Mouse (Mus musculus) MEL (cell line): ENCODE measurements around the gene 6030445D17Rik. TPM values are rescaled to one million over a fixed set of nuclear protein-coding genes. Genes with fewer than 3 reads are reported as not detected.

Experiments used
- DNase-seq: peaks from one replicate; pipeline ENCODE4 v3.0.0; 2011; ENCODE audit warnings: low read depth, low spot score
- H3K27ac ChIP-seq: 2 replicates; pipeline ENCODE4 v1.5.1; 2012; ENCODE audit warnings: low read depth, mild to moderate bottlenecking, control low read depth, low read length, moderate library complexity; ENCODE audit not compliant: control insufficient read depth
- H3K27me3 ChIP-seq, 2 experiments: fragments of 150-350 bp in 1 of 2; sonication (generic) in 1 of 2; 2 replicates each; pipeline ENCODE4 v1.6.1; 2012; ENCODE audit warnings: low read length in 2 of 2, mild to moderate bottlenecking in 2 of 2, improper control_type of control experiment in 1 of 2, moderate library complexity in 1 of 2; ENCODE audit not compliant: insufficient read depth in 2 of 2, control insufficient read depth in 1 of 2
- H3K36me3 ChIP-seq, 2 experiments: 2 replicates each; pipeline ENCODE4 v1.6.1; 2012 to 2014; ENCODE audit warnings: low read length in 2 of 2, improper control_type of control experiment in 1 of 2, inconsistent platforms in 1 of 2, mild to moderate bottlenecking in 1 of 2; ENCODE audit not compliant: insufficient read depth in 2 of 2, control insufficient read depth in 1 of 2
- H3K4me1 ChIP-seq, 2 experiments: fragments of 150-350 bp in 1 of 2; sonication (generic) in 1 of 2; 2 replicates each; pipeline ENCODE4 v1.6.1; 2012; ENCODE audit warnings: low read length in 2 of 2, improper control_type of control experiment in 1 of 2, mild to moderate bottlenecking in 1 of 2; ENCODE audit not compliant: insufficient read depth in 2 of 2, control insufficient read depth in 1 of 2
- H3K4me3 ChIP-seq, 2 experiments: fragments of 150-350 bp in 1 of 2; sonication (generic) in 1 of 2; 2 replicates each; pipeline ENCODE4 v1.5.1; 2012; ENCODE audit warnings: low read depth in 2 of 2, low read length in 2 of 2, mild to moderate bottlenecking in 2 of 2, moderate library complexity in 2 of 2, control low read depth in 1 of 2, improper control_type of control experiment in 1 of 2; ENCODE audit not compliant: control insufficient read depth in 1 of 2, insufficient read depth in 1 of 2
- H3K79me2 ChIP-seq: 2 replicates; pipeline ENCODE4 v1.6.1; 2012; ENCODE audit warnings: mild to moderate bottlenecking, low read length, moderate library complexity; ENCODE audit not compliant: control insufficient read depth, poor library complexity, insufficient read depth
- H3K9ac ChIP-seq: 2 replicates; pipeline ENCODE4 v1.6.1; 2012; ENCODE audit warnings: low read depth, mild to moderate bottlenecking, control low read depth, low read length, moderate library complexity; ENCODE audit not compliant: control insufficient read depth, poor library complexity, severe bottlenecking
- H3K9me3 ChIP-seq: fragments of 150-350 bp; sonication (generic); replicated peaks from 2 replicates; pipeline ENCODE4 v1.6.1; 2012; ENCODE audit warnings: mild to moderate bottlenecking, low read length, improper control_type of control experiment, moderate library complexity; ENCODE audit not compliant: insufficient read depth
- BHLHE40 ChIP-seq: IDR thresholded peaks from 2 replicates; pipeline ENCODE4 v1.6.1; 2012; ENCODE audit warnings: low read depth, mild to moderate bottlenecking, inconsistent platforms, low read length, improper control_type of control experiment, borderline replicate concordance
- CHD1 ChIP-seq: IDR thresholded peaks from 2 replicates; pipeline ENCODE4 v1.6.1; 2012; ENCODE audit warnings: low read depth, mild to moderate bottlenecking, inconsistent platforms, low read length, improper control_type of control experiment
- CHD2 ChIP-seq: IDR thresholded peaks from 2 replicates; pipeline ENCODE4 v1.6.1; 2011; ENCODE audit warnings: low read length, improper control_type of control experiment
- CTCF ChIP-seq, 3 experiments: IDR thresholded peaks in 2 of 3; conservative IDR thresholded peaks in 1 of 3; 2 replicates each; pipeline ENCODE4 v1.5.1; 2011 to 2012; ENCODE audit warnings: low read length in 3 of 3, low read depth in 2 of 3, mild to moderate bottlenecking in 2 of 3, improper control_type of control experiment in 1 of 3, inconsistent platforms in 1 of 3, mixed read lengths in 1 of 3, moderate library complexity in 1 of 3; ENCODE audit not compliant: control insufficient read depth in 1 of 3, insufficient read depth in 1 of 3, poor library complexity in 1 of 3, severe bottlenecking in 1 of 3
- E2F4 ChIP-seq: IDR thresholded peaks from 2 replicates; pipeline ENCODE4 v1.6.1; 2011; ENCODE audit warnings: low read depth, low read length, improper control_type of control experiment, borderline replicate concordance
- EP300 ChIP-seq, 2 experiments: IDR thresholded peaks; 2 replicates each; pipeline ENCODE4 v1.6.1; 2011; ENCODE audit warnings: improper control_type of control experiment in 2 of 2, low read length in 2 of 2, low read depth in 1 of 2, mild to moderate bottlenecking in 1 of 2
- ETS1 ChIP-seq: IDR thresholded peaks from 2 replicates; pipeline ENCODE4 v1.6.1; 2012; ENCODE audit warnings: low read depth, mild to moderate bottlenecking, inconsistent platforms, low read length, improper control_type of control experiment, moderate library complexity
- GABPA ChIP-seq: IDR thresholded peaks from 2 replicates; pipeline ENCODE4 v1.6.1; 2012; ENCODE audit warnings: low read depth, mild to moderate bottlenecking, inconsistent platforms, low read length, improper control_type of control experiment, moderate library complexity
- GATA1 ChIP-seq: IDR thresholded peaks from 2 replicates; pipeline ENCODE4 v1.6.1; 2011; ENCODE audit warnings: low read depth, low read length, improper control_type of control experiment
- HCFC1 ChIP-seq: IDR thresholded peaks from 2 replicates; pipeline ENCODE4 v1.6.1; 2012; ENCODE audit warnings: low read depth, mild to moderate bottlenecking, inconsistent platforms, low read length, improper control_type of control experiment, moderate library complexity
- KAT2A ChIP-seq: conservative IDR thresholded peaks from 2 replicates; pipeline ENCODE4 v1.6.1; 2012; ENCODE audit warnings: low read depth, low read length, improper control_type of control experiment, inconsistent platforms
- MAFK ChIP-seq: IDR thresholded peaks from 2 replicates; pipeline ENCODE4 v1.6.1; 2011; ENCODE audit warnings: low read depth, mild to moderate bottlenecking, low read length, improper control_type of control experiment, borderline replicate concordance
- MAX ChIP-seq: IDR thresholded peaks from 2 replicates; pipeline ENCODE4 v1.6.1; 2011; ENCODE audit warnings: low read length, improper control_type of control experiment
- MAZ ChIP-seq: IDR thresholded peaks from 2 replicates; pipeline ENCODE4 v1.6.1; 2012; ENCODE audit warnings: low read depth, mild to moderate bottlenecking, inconsistent platforms, low read length, improper control_type of control experiment
- MXI1 ChIP-seq: IDR thresholded peaks from 2 replicates; pipeline ENCODE4 v1.6.1; 2011; ENCODE audit warnings: mild to moderate bottlenecking, low read depth, low read length, improper control_type of control experiment
- MYC ChIP-seq: IDR thresholded peaks from 2 replicates; pipeline ENCODE4 v1.6.1; 2011; ENCODE audit warnings: low read depth, mild to moderate bottlenecking, low read length, improper control_type of control experiment, moderate library complexity
- NELFE ChIP-seq: IDR thresholded peaks from 2 replicates; pipeline ENCODE4 v1.6.1; 2011; ENCODE audit warnings: low read depth, low read length, improper control_type of control experiment
- NRF1 ChIP-seq: IDR thresholded peaks from 2 replicates; pipeline ENCODE4 v1.6.1; 2014; ENCODE audit warnings: low read depth, mild to moderate bottlenecking, inconsistent platforms, low read length, improper control_type of control experiment, moderate library complexity; ENCODE audit not compliant: poor library complexity, insufficient read depth, severe bottlenecking
- POLR2AphosphoS2 ChIP-seq: IDR thresholded peaks from 2 replicates; pipeline ENCODE4 v1.6.1; 2011; ENCODE audit warnings: low read length, improper control_type of control experiment
- RCOR1 ChIP-seq: IDR thresholded peaks from 2 replicates; pipeline ENCODE4 v1.6.1; 2012; ENCODE audit warnings: low read depth, mild to moderate bottlenecking, inconsistent platforms, low read length, improper control_type of control experiment
- SIN3A ChIP-seq: IDR thresholded peaks from 2 replicates; pipeline ENCODE4 v1.6.1; 2012; ENCODE audit warnings: low read length, improper control_type of control experiment, inconsistent platforms
- TBP ChIP-seq: IDR thresholded peaks from 2 replicates; pipeline ENCODE4 v1.8.0; 2011; ENCODE audit warnings: low read depth, low read length, improper control_type of control experiment
- USF1 ChIP-seq: IDR thresholded peaks from 2 replicates; pipeline ENCODE4 v1.6.1; 2014; ENCODE audit warnings: low read depth, mild to moderate bottlenecking, inconsistent platforms, low read length, improper control_type of control experiment, moderate library complexity
- USF2 ChIP-seq, 2 experiments: IDR thresholded peaks; 2 replicates each; pipeline ENCODE4 v1.6.1; 2011 to 2012; ENCODE audit warnings: improper control_type of control experiment in 2 of 2, low read length in 2 of 2, borderline replicate concordance in 1 of 2, inconsistent platforms in 1 of 2, low read depth in 1 of 2, mild to moderate bottlenecking in 1 of 2; ENCODE audit not compliant: insufficient read depth in 1 of 2
- ZC3H11A ChIP-seq: IDR thresholded peaks from 2 replicates; pipeline ENCODE4 v1.6.1; 2012; ENCODE audit warnings: low read depth, mild to moderate bottlenecking, inconsistent platforms, low read length, improper control_type of control experiment
- ZKSCAN1 ChIP-seq: IDR thresholded peaks from 2 replicates; pipeline ENCODE4 v1.6.1; 2012; ENCODE audit warnings: low read depth, mild to moderate bottlenecking, inconsistent platforms, low read length, improper control_type of control experiment, moderate library complexity
- ZNF384 ChIP-seq: IDR thresholded peaks from 2 replicates; pipeline ENCODE4 v1.6.1; 2012; ENCODE audit warnings: low read depth, mild to moderate bottlenecking, inconsistent platforms, low read length, improper control_type of control experiment
- polyA plus RNA-seq, 2 experiments: library from polyadenylated mRNA; stranded (reverse) in 1 of 2; unstranded in 1 of 2; fragments of >175 nt in 1 of 2; fragments of >200 nt in 1 of 2; gene quantifications; 2 replicates each; pipeline versions ENCODE4 v1.2.1 to v1.2.4; 2012; ENCODE audit warnings: low replicate concordance in 2 of 2, low read depth in 1 of 2; ENCODE audit not compliant: insufficient read length in 2 of 2, insufficient read depth in 1 of 2, missing spikeins in 1 of 2
- total RNA-seq: library from RNA; depleted of rRNA; stranded (reverse); fragments of 300-350 nt; gene quantifications from 2 replicates; pipeline ENCODE4 v1.2.3, GENCODE M21; 2012

Gene 6030445D17Rik
- total and polyA plus RNA-seq, 3 experiments = 0.46 to 0.77 TPM; not detected in 1

DNA sequence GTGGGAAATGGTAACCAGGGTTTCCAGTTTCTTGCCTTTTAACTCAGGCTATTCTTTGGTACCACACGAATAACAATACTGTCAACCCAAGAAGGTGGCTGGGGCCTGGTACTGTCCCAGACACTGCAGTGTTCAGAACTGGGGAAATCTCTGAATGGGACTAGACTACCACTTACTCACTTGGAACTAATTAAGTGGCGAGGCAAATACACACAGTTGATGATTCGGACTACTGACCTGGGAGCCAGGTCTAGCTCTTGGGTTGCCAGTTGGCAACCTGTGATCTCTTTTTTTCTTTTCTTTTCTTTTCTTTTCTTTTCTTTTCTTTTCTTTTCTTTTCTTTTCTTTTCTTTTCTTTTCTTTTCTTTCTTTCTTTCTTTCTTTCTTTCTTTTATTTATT is 9.8 kb upstream of the 6030445D17Rik start:
- no peak overlapping the region for H3K27ac ChIP-seq
- no peak for TF ChIP-seq ETS1
- TF ChIP-seq KAT2A = no peak
- no peak for TF ChIP-seq E2F4
- no peak for TF ChIP-seq CHD2
- TF ChIP-seq ZKSCAN1 = no peak
- TF ChIP-seq NRF1 = no peak
- no peak for TF ChIP-seq ZNF384
- TF ChIP-seq HCFC1 = no peak
- TF ChIP-seq MAZ = no peak
- no peak for TF ChIP-seq TBP
- TF ChIP-seq GABPA = no peak
- no peak for TF ChIP-seq USF2 (IDR thresholded peaks at IDR 0.05; ENCODE audit: borderline replicate concordance in 1 of 2, insufficient read depth in 1 of 2, low read depth in 1 of 2, low read length in 2 of 2)
- no peak for TF ChIP-seq MAFK
- TF ChIP-seq CTCF (IDR thresholded peaks at IDR 0.05 in 2 of 3, conservative IDR thresholded peaks at IDR 0.05 in 1 of 3; ENCODE audit: control insufficient read depth in 1 of 3, insufficient read depth in 1 of 3, low read depth in 2 of 3, low read length in 3 of 3, poor library complexity in 1 of 3, severe bottlenecking in 1 of 3) = no peak
- TF ChIP-seq, all 39 proteins: peak for 0
- no peak for DNase-seq
- Histone ChIP-seq H3K27me3 (no peaks in the 10 kb centered on the region), H3K4me1 (peaks cover 0 to 9% of the 10 kb centered on the region in 2 experiments; a peak in 2 of 4 replicates), H3K79me2 (no peaks in the 10 kb centered on the region), H3K4me3 (no peak overlapping the region), H3K9me3 (no peaks in the 10 kb centered on the region), H3K36me3 (peaks cover 0 to 3% of the 10 kb centered on the region in 2 experiments; a peak in 2 of 4 replicates), H3K9ac (no peak overlapping the region)

DNA sequence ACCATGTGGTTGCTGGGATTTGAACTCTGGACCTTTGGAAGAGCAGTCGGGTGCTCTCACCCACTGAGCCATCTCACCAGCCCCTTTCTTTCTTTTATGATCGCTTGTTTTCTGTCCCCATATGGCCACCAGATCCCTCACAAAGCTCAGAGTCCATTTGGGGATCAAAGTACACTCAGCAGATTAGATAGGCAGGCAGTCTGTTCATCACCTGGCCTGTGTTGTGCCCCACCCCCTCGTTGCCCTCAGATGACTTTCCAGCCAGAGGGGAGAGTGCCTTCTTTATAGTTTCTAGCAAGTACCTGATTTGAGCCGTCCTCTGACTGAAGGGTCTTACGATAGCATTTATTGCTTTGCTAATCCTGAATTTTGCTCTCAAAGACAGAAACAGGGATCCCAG is 9.3 kb upstream of the 6030445D17Rik start:
- H3K79me2 ChIP-seq = no peaks in the 10 kb centered on the region
- H3K9me3 ChIP-seq = no peaks in the 10 kb centered on the region
- TF ChIP-seq ZC3H11A = no peak
- TF ChIP-seq MAX = no peak
- TF ChIP-seq GATA1 = no peak
- TF ChIP-seq EP300 (IDR thresholded peaks at IDR 0.05; ENCODE audit: low read depth in 1 of 2, low read length in 2 of 2) = no peak
- no peak for TF ChIP-seq MAZ
- TF ChIP-seq SIN3A = no peak
- TF ChIP-seq NRF1 = no peak
- TF ChIP-seq RCOR1 = no peak
- no peak for TF ChIP-seq GABPA
- TF ChIP-seq ZNF384 = no peak
- no peak for TF ChIP-seq MYC
- no peak for TF ChIP-seq MXI1
- no peak for TF ChIP-seq CHD2
- no peak for TF ChIP-seq E2F4
- no peak for TF ChIP-seq POLR2AphosphoS2
- no peak for TF ChIP-seq HCFC1
- no peak for TF ChIP-seq NELFE
- TF ChIP-seq USF1 = no peak
- TF ChIP-seq BHLHE40 = no peak
- TF ChIP-seq CHD1 = no peak
- H3K4me3 ChIP-seq = no peak overlapping the region
- peaks cover 0 to 3% of the 10 kb centered on the region in 2 experiments; a peak in 2 of 4 replicates for H3K36me3 ChIP-seq
- H3K27me3 ChIP-seq = no peaks in the 10 kb centered on the region
- H3K9ac ChIP-seq = no peak overlapping the region
- no peak overlapping the region for H3K27ac ChIP-seq
- H3K4me1 ChIP-seq = peaks cover 0 to 9% of the 10 kb centered on the region in 2 experiments; a peak in 2 of 4 replicates
- DNase-seq = no peak
